Mouse (Mus musculus): ENCODE results near the gene Snrpb2. TPM values are rescaled to one million over a fixed set of nuclear protein-coding genes. Genes with fewer than 3 reads are reported as not detected.

The Snrpb2 gene
- polyA plus RNA-seq (2017; shearing (Covaris generic)), result 59.0 TPM

DNA sequence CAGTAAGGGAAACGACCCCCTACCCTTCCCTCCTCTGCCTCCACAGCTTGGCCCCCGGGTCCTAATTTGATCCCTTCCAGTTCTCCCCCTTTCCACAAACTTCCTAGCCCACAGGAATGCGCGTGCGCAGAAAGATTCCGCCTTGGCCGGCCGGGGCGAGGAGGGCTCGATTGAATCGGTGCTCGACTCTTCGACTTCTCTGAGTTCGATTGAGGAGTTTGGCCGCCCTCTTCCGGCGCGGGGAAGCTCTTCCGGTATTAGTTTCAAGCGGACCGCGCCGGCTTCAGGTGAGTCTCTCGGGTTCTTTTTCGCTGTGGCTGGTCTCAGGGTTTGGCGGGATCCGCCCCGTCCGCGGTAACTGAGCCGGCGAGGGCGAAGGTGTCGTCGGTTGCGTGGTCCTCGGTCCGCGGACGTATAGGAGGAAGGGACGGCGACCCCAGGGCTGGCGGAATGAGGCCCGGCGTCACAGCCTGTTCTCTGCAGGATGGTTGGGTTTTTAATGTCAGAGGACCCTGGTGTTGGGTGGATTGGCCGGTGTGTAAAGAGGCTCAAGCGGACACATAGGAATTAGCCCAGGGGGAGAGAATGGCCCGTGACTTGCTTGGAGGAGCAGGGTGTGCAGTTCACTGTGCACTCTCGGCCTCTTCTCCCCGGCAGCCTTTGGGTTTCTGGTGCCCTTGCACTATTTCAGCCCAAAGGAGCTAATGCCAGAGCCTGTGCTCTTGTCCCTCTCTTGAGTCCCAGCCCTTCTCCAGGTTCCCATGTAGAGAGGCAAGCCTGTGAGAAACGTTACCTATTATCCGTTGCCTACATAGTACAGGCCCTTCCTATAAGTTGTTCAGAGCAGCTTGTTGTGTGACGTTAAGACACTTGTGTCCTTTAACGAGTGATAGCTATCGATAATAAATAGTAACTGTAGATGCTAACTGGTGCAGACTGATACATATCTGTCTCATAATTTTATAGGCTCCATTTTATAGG lies at the start of gene Snrpb2:
Gene Snrpb2, plus strand, starts transcription at position 228 of the 981 bp plus-strand sequence.

GRCm38 (mm10) chr2:143078198-143078851 lies 15.5 kb downstream of the Snrpb2 start, which contains the start of gene Otor:
TSS of gene Otor (plus strand) at chr2:143078473.

Other genes starting within 250 kb of the Snrpb2 start
- 19.5 TPM for gene Kif16b, start 161.5 kb upstream of the Snrpb2 start, polyA plus RNA-seq (2017; shearing (Covaris generic))
- not detected for gene Otor, start 15.4 kb downstream of the Snrpb2 start, polyA plus RNA-seq (2017; shearing (Covaris generic))